Mouse (Mus musculus) cerebellum, adult 18-20 months (tissue): ENCODE results near the gene Gda.

ENCODE experiments used
- DNase-seq, 2 experiments: peaks; one replicate each; pipeline ENCODE4 v3.0.0; 2021

The Gda gene

GRCm38 (mm10) chr19:21441787-21442186 is 31.5 kb downstream of the Gda start:
- no peak for DNase-seq

- DNase-seq: no peak
Observed at GRCm38 (mm10) chr19:21440841-21441240, 32.4 kb downstream of the Gda start.

GRCm38 (mm10) chr19:21439141-21439737 is 34.0 kb downstream of the Gda start:
- DNase-seq: no peak

GRCm38 (mm10) chr19:21436566-21436965 is 36.7 kb downstream of the Gda start:
- no peak for DNase-seq

- no peak for DNase-seq
Observed at GRCm38 (mm10) chr19:21433348-21433747, 39.9 kb downstream of the Gda start.

- DNase-seq: no peak
Observed at GRCm38 (mm10) chr19:21432879-21433278, 40.4 kb downstream of the Gda start.

GRCm38 (mm10) chr19:21432286-21432685 is 41.0 kb downstream of the Gda start:
- DNase-seq: no peak

- no peak for DNase-seq
Observed at GRCm38 (mm10) chr19:21425391-21425790, 47.9 kb downstream of the Gda start.

GRCm38 (mm10) chr19:21423731-21424130 is 49.5 kb downstream of the Gda start:
- DNase-seq: no peak

- no peak for DNase-seq
Observed at GRCm38 (mm10) chr19:21418418-21418817, 54.8 kb downstream of the Gda start.

- no peak for DNase-seq
Observed at GRCm38 (mm10) chr19:21415377-21415776, 57.9 kb downstream of the Gda start.

- no peak for DNase-seq
Observed at GRCm38 (mm10) chr19:21409178-21409577, 64.1 kb downstream of the Gda start.

GRCm38 (mm10) chr19:21407363-21407762 is 65.9 kb downstream of the Gda start:
- no peak for DNase-seq

GRCm38 (mm10) chr19:21397994-21398393 is 75.3 kb downstream of the Gda start:
- no peak for DNase-seq

GRCm38 (mm10) chr19:21396364-21396763 is 76.9 kb downstream of the Gda start:
- DNase-seq: no peak

- DNase-seq: no peak
Observed at GRCm38 (mm10) chr19:21390904-21391303, 82.3 kb downstream of the Gda start.

GRCm38 (mm10) chr19:21386842-21387241 is 86.4 kb downstream of the Gda start:
- DNase-seq: no peak

- DNase-seq: no peak
Observed at GRCm38 (mm10) chr19:21384231-21384630, 89.0 kb downstream of the Gda start.

- no peak for DNase-seq
Observed at GRCm38 (mm10) chr19:21383491-21384226, 89.6 kb downstream of the Gda start.

GRCm38 (mm10) chr19:21381696-21382095 is 91.5 kb downstream of the Gda start:
- DNase-seq: no peak

- DNase-seq: no peak
Observed at GRCm38 (mm10) chr19:21379195-21379594, 94.0 kb downstream of the Gda start.

- peak; percentile 26 to 47 for DNase-seq
Observed at GRCm38 (mm10) chr19:21376445-21377218, 96.6 kb downstream of the Gda start.

- DNase-seq: peak; percentile 30 to 52
Observed at GRCm38 (mm10) chr19:21373073-21373755, 100.0 kb downstream of the Gda start.
